Mouse (Mus musculus): Measurements from ENCODE around the gene Map2k5. TPM values are rescaled to one million over a fixed set of nuclear protein-coding genes. Genes with fewer than 3 reads are reported as not detected.
A peak's percentile ranks its signal among the peaks of the same experiment; 100 is the strongest.

The Map2k5 gene
- polyA plus RNA-seq, 1 experiment from 2014 or later = 38.4 TPM

- H3K4me2 ChIP-seq (replicated peaks; ENCODE audit: low read depth, low read length) = no peak overlapping the region
- no peak overlapping the region for H3K4me3 ChIP-seq (ENCODE audit: low read length)
- no peaks in the 10 kb centered on the region for H3K4me1 ChIP-seq (ENCODE audit: insufficient read depth, low read length)
- no peaks in the 10 kb centered on the region for H3K27me3 ChIP-seq (ENCODE audit: insufficient read depth, low read length)
- ATAC-seq (ENCODE audit: low FRiP score, low TSS enrichment) = no peak
- H3K27ac ChIP-seq (ENCODE audit: low read length) = no peak overlapping the region
- H3K36me3 ChIP-seq (ENCODE audit: insufficient read depth, low read length) = peaks cover 5% of the 10 kb centered on the region
- no peak overlapping the region for H3K9ac ChIP-seq (replicated peaks; ENCODE audit: low read length)
- no peaks in the 10 kb centered on the region for H3K9me3 ChIP-seq (ENCODE audit: low read length)
These were observed 62.5 kb downstream of the Map2k5 start for GRCm38 (mm10) chr9:63315231-63315630.

- H3K4me3 ChIP-seq (ENCODE audit: low read length) = no peak overlapping the region
- H3K27me3 ChIP-seq (ENCODE audit: insufficient read depth, low read length) = no peaks in the 10 kb centered on the region
- H3K9me3 ChIP-seq (ENCODE audit: low read length) = no peaks in the 10 kb centered on the region
- WGBS = 72% methylated on average over 4 of the region's 4 CpGs
- no peak for ATAC-seq (ENCODE audit: low FRiP score, low TSS enrichment)
- H3K4me1 ChIP-seq (ENCODE audit: insufficient read depth, low read length) = peaks cover 5% of the 10 kb centered on the region
- H3K9ac ChIP-seq (replicated peaks; ENCODE audit: low read length) = no peak overlapping the region
- H3K4me2 ChIP-seq (replicated peaks; ENCODE audit: low read depth, low read length) = no peak overlapping the region
- no peaks in the 10 kb centered on the region; the same call in 1 of the 2 replicates for H3K36me3 ChIP-seq (ENCODE audit: insufficient read depth, low read length)
- no peak overlapping the region for H3K27ac ChIP-seq (ENCODE audit: low read length)
These were observed 63.6 kb downstream of the Map2k5 start for GRCm38 (mm10) chr9:63314126-63314525.

DNA sequence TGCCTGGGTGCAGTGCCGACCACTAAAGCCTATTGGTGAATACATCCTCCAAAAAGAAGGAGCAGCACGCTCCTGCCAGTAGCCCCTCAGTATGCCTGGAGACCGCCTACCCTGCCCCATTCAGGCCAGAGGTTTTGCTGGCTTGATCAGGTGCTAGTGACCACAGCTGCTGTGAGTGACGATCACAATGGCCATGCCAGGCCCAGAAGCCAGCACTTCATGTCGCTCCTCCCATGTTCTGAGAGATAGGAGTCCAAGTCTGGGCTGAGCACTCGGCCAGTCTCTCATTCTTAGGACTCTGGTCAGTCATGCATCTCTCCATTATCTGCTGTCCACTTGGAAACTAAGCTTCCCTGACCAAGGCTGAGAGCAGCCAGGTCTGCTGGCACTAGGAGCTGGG, 67.7 kb downstream of the Map2k5 start:
- no peak overlapping the region for H3K9ac ChIP-seq (replicated peaks; ENCODE audit: low read length)
- ATAC-seq (ENCODE audit: low FRiP score, low TSS enrichment) = no peak
- H3K9me3 ChIP-seq (ENCODE audit: low read length) = no peaks in the 10 kb centered on the region

DNA sequence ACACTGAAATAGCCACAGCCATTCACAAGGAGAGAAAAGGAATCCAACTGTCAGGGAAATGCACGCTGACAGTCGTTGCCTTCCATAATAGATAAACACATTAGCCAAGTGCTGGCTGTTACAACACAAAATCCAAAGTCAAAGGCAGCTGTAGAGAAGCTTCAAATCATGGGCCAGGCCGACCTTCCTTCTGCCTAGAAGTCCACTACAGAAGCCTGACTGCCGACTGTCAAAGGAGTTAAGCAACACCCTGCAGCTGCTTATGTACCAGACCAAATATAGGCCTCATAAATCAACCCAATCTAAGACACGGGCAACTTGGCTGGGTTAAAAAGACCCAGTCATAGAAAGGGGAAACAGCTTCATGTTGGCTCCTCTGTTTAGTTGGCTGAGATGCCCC, 68.7 kb downstream of the Map2k5 start:
- Histone ChIP-seq H3K36me3 (ENCODE audit: insufficient read depth, low read length) (peaks cover 4% of the 10 kb centered on the region; the same call in 1 of the 2 replicates), H3K4me2 (replicated peaks; ENCODE audit: low read depth, low read length) (no peak overlapping the region), H3K27ac (ENCODE audit: low read length) (0 out of 2 replicates have a peak overlapping the region, but pooled peaks have one; percentile 8), H3K27me3 (ENCODE audit: insufficient read depth, low read length) (no peaks in the 10 kb centered on the region), H3K9me3 (ENCODE audit: low read length) (no peaks in the 10 kb centered on the region), H3K9ac (replicated peaks; ENCODE audit: low read length) (no peak overlapping the region), H3K4me3 (ENCODE audit: low read length) (no peak overlapping the region), H3K4me1 (ENCODE audit: insufficient read depth, low read length) (peaks cover 22% of the 10 kb centered on the region)
- WGBS = 24% methylated on average over 5 of the region's 5 CpGs
- ATAC-seq (ENCODE audit: low FRiP score, low TSS enrichment) = no peak

More for the DNA sequence above, 67.7 kb downstream of the Map2k5 start:
- peaks cover 19% of the 10 kb centered on the region for H3K4me1 ChIP-seq (ENCODE audit: insufficient read depth, low read length)
- H3K27ac ChIP-seq (ENCODE audit: low read length) = no peak overlapping the region
- no peaks in the 10 kb centered on the region for H3K27me3 ChIP-seq (ENCODE audit: insufficient read depth, low read length)
- H3K4me2 ChIP-seq (replicated peaks; ENCODE audit: low read depth, low read length) = no peak overlapping the region
- H3K36me3 ChIP-seq (ENCODE audit: insufficient read depth, low read length) = peaks cover 4% of the 10 kb centered on the region; the same call in 1 of the 2 replicates
- WGBS = 82% methylated on average over 6 of the region's 6 CpGs
- H3K4me3 ChIP-seq (ENCODE audit: low read length) = no peak overlapping the region

- Histone ChIP-seq H3K4me1 (ENCODE audit: insufficient read depth, low read length) (peaks cover 22% of the 10 kb centered on the region), H3K4me3 (ENCODE audit: low read length) (no peak overlapping the region), H3K4me2 (replicated peaks; ENCODE audit: low read depth, low read length) (no peak overlapping the region), H3K27me3 (ENCODE audit: insufficient read depth, low read length) (no peaks in the 10 kb centered on the region), H3K27ac (ENCODE audit: low read length) (0 out of 2 replicates have a peak overlapping the region, but pooled peaks have one; percentile 18), H3K9ac (replicated peaks; ENCODE audit: low read length) (no peak overlapping the region), H3K9me3 (ENCODE audit: low read length) (no peaks in the 10 kb centered on the region), H3K36me3 (ENCODE audit: insufficient read depth, low read length) (peaks cover 4% of the 10 kb centered on the region; the same call in 1 of the 2 replicates)
- ATAC-seq (ENCODE audit: low FRiP score, low TSS enrichment) = no peak
- WGBS = 61% methylated on average over 4 of the region's 4 CpGs
These were observed 69.3 kb downstream of the Map2k5 start for GRCm38 (mm10) chr9:63308441-63308840.

DNA sequence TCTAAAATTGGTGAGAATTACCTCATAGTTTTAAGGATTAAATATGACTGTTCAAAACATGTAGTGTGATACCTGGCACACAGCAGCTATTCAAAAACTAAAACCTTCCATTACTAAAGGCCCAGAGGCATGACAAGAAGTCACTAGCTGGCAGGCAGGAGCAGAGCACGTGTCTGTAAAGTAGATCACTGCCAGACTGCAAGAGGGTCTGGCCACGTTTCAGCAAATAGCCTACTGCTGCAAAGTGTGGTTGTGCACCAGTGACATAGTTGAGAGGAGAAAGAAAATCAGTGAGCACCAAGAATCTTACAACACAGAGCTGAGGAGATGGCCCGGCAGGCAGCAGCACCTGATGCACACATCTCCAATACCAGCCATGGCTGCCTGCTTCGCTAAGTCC, 75.2 kb downstream of the Map2k5 start:
- WGBS = 90% methylated on average over 4 of the region's 4 CpGs
- Histone ChIP-seq H3K9ac (replicated peaks; ENCODE audit: low read length) (no peak overlapping the region), H3K36me3 (ENCODE audit: insufficient read depth, low read length) (peaks cover 20% of the 10 kb centered on the region), H3K27ac (ENCODE audit: low read length) (no peak overlapping the region), H3K4me1 (ENCODE audit: insufficient read depth, low read length) (0 out of 2 replicates have a peak, but pooled peaks cover 4% of the 10 kb centered on the region), H3K4me3 (ENCODE audit: low read length) (no peak overlapping the region), H3K9me3 (ENCODE audit: low read length) (no peaks in the 10 kb centered on the region; the same call in 1 of the 2 replicates), H3K27me3 (ENCODE audit: insufficient read depth, low read length) (no peaks in the 10 kb centered on the region), H3K4me2 (replicated peaks; ENCODE audit: low read depth, low read length) (no peak overlapping the region)
- ATAC-seq (ENCODE audit: low FRiP score, low TSS enrichment) = no peak

- ATAC-seq (ENCODE audit: low FRiP score, low TSS enrichment) = no peak
- Histone ChIP-seq H3K4me1 (ENCODE audit: insufficient read depth, low read length) (peaks cover 21% of the 10 kb centered on the region), H3K9me3 (ENCODE audit: low read length) (no peaks in the 10 kb centered on the region; the same call in 1 of the 2 replicates), H3K36me3 (ENCODE audit: insufficient read depth, low read length) (peaks cover 16% of the 10 kb centered on the region), H3K4me2 (replicated peaks; ENCODE audit: low read depth, low read length) (no peak overlapping the region), H3K4me3 (ENCODE audit: low read length) (no peak overlapping the region), H3K27ac (ENCODE audit: low read length) (no peak overlapping the region), H3K9ac (replicated peaks; ENCODE audit: low read length) (no peak overlapping the region), H3K27me3 (ENCODE audit: insufficient read depth, low read length) (no peaks in the 10 kb centered on the region)
- 93% methylated on average over 3 of the region's 3 CpGs for WGBS
These were observed 79.0 kb downstream of the Map2k5 start for GRCm38 (mm10) chr9:63298656-63299055.

GRCm38 (mm10) chr9:63295551-63295958, 82.1 kb downstream of the Map2k5 start:
- peaks cover 23% of the 10 kb centered on the region for H3K4me1 ChIP-seq (ENCODE audit: insufficient read depth, low read length)
- no peak overlapping the region for H3K9ac ChIP-seq (replicated peaks; ENCODE audit: low read length)
- H3K9me3 ChIP-seq (ENCODE audit: low read length) = no peaks in the 10 kb centered on the region; the same call in 1 of the 2 replicates
- H3K4me3 ChIP-seq (ENCODE audit: low read length) = no peak overlapping the region
- no peaks in the 10 kb centered on the region for H3K27me3 ChIP-seq (ENCODE audit: insufficient read depth, low read length)
- no peak for ATAC-seq (ENCODE audit: low FRiP score, low TSS enrichment)
- H3K4me2 ChIP-seq (replicated peaks; ENCODE audit: low read depth, low read length) = no peak overlapping the region
- H3K36me3 ChIP-seq (ENCODE audit: insufficient read depth, low read length) = peaks cover 6% of the 10 kb centered on the region
- H3K27ac ChIP-seq (ENCODE audit: low read length) = 0 out of 2 replicates have a peak overlapping the region, but pooled peaks have one; percentile 29
- 66% methylated on average over 7 of the region's 7 CpGs for WGBS

- ATAC-seq (ENCODE audit: low FRiP score, low TSS enrichment) = no peak
- Histone ChIP-seq H3K9me3 (ENCODE audit: low read length) (no peaks in the 10 kb centered on the region; the same call in 1 of the 2 replicates), H3K36me3 (ENCODE audit: insufficient read depth, low read length) (0 out of 2 replicates have a peak, but pooled peaks cover 2% of the 10 kb centered on the region), H3K27me3 (ENCODE audit: insufficient read depth, low read length) (no peaks in the 10 kb centered on the region), H3K4me3 (ENCODE audit: low read length) (no peak overlapping the region), H3K9ac (replicated peaks; ENCODE audit: low read length) (no peak overlapping the region), H3K27ac (ENCODE audit: low read length) (no peak overlapping the region), H3K4me2 (replicated peaks; ENCODE audit: low read depth, low read length) (no peak overlapping the region), H3K4me1 (ENCODE audit: insufficient read depth, low read length) (peaks cover 23% of the 10 kb centered on the region)
- WGBS = 58% methylated on average over 6 of the region's 6 CpGs
These were observed 82.9 kb downstream of the Map2k5 start for GRCm38 (mm10) chr9:63294846-63295245.

GRCm38 (mm10) chr9:63293781-63294480, 83.8 kb downstream of the Map2k5 start:
- H3K9ac ChIP-seq (replicated peaks; ENCODE audit: low read length) = no peak overlapping the region
- H3K27me3 ChIP-seq (ENCODE audit: insufficient read depth, low read length) = no peaks in the 10 kb centered on the region
- H3K27ac ChIP-seq (ENCODE audit: low read length) = no peak overlapping the region
- ATAC-seq (ENCODE audit: low FRiP score, low TSS enrichment) = no peak
- H3K4me2 ChIP-seq (replicated peaks; ENCODE audit: low read depth, low read length) = no peak overlapping the region
- no peak overlapping the region for H3K4me3 ChIP-seq (ENCODE audit: low read length)
- 0 out of 2 replicates have a peak, but pooled peaks cover 2% of the 10 kb centered on the region for H3K36me3 ChIP-seq (ENCODE audit: insufficient read depth, low read length)
- H3K9me3 ChIP-seq (ENCODE audit: low read length) = no peaks in the 10 kb centered on the region
- H3K4me1 ChIP-seq (ENCODE audit: insufficient read depth, low read length) = peaks cover 23% of the 10 kb centered on the region
- 22% methylated on average over 13 of the region's 13 CpGs for WGBS

Data from kidney, embryonic 16.5 days (tissue).